Mouse (Mus musculus): ENCODE data around the gene Clgn. TPM values are rescaled to one million over a fixed set of nuclear protein-coding genes. Genes with fewer than 3 reads are reported as not detected.
A peak's percentile ranks its signal among the peaks of the same experiment; 100 is the strongest.

The Clgn gene
- polyA plus RNA-seq, 1 experiment: 1.1 TPM

DNA sequence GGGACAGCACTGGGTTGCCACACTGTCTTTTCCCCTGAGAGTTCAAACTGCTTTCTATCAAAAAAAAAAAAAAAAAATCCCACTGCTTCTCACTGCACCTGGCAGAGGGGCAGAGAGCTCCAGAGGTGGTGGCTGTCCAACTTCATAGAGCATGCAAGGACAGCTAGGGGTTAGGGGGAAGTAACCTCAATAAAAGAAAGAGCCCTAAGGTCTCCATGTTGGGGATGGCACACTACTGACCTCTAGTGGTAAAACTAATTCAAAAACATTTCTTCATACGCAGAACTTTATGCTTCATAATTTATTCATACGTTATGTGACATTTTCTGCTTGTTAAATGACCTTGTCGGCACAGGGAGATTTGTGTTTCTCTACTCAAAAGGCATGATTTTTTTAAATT lies 61.4 kb downstream of the Clgn start:
- H3K27ac ChIP-seq (ENCODE audit: control insufficient read depth, insufficient read depth, low read depth, low read length, poor library complexity): no peak overlapping the region

GRCm38 (mm10) chr8:83457121-83457520 lies 67.5 kb downstream of the Clgn start:
- Histone ChIP-seq H3K4me3 (replicated peaks; ENCODE audit: control insufficient read depth, low read depth, low read length) (no peak overlapping the region), H3K4me1 (ENCODE audit: control insufficient read depth, insufficient read depth, low read length) (no peaks in the 10 kb centered on the region), H3K27ac (ENCODE audit: control insufficient read depth, insufficient read depth, low read depth, low read length, poor library complexity) (no peak overlapping the region)
- WGBS: 65% methylated on average over 6 of the region's 6 CpGs
- TF ChIP-seq POLR2A (IDR thresholded peaks at IDR 0.05; ENCODE audit: borderline replicate concordance, control insufficient read depth, low read depth, low read length) (no peak), CTCF (IDR thresholded peaks at IDR 0.05; ENCODE audit: control insufficient read depth, insufficient read depth, low read length) (no peak)

More for the DNA sequence above, 61.4 kb downstream of the Clgn start:
- Histone ChIP-seq H3K4me3 (replicated peaks; ENCODE audit: control insufficient read depth, low read depth, low read length) (no peak overlapping the region), H3K4me1 (ENCODE audit: control insufficient read depth, insufficient read depth, low read length) (no peaks in the 10 kb centered on the region)
- 3% methylated on average over 3 of the region's 3 CpGs for WGBS
- TF ChIP-seq CTCF (IDR thresholded peaks at IDR 0.05; ENCODE audit: control insufficient read depth, insufficient read depth, low read length) (peak; percentile 28; the same call in 1 of the 2 replicates), POLR2A (IDR thresholded peaks at IDR 0.05; ENCODE audit: borderline replicate concordance, control insufficient read depth, low read depth, low read length) (no peak)

DNA sequence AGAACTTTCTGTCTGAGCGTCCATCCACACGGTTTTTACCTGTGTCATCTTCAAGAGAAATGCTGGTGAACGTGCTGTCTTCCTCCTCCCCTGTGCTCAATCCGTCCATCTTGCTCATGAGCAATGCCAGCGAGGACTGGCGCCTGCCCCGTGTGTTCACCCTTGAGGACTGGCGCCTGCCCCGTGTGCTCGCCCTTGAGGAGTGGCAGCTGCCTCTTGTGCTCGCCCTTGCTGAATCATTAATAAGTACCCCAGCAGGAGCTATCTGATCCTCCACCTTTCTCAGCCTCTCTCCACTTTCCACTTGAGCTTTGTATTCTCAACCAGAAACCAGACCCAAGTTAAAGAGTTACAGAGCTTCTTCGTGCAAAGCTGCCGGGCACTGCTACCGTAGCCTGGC lies 68.6 kb downstream of the Clgn start, which contains the start of gene Scoc:
Gene Scoc, minus strand, starts transcription at position 170 of the 400 bp plus-strand sequence.
- Histone ChIP-seq H3K4me1 (ENCODE audit: control insufficient read depth, insufficient read depth, low read length) (no peaks in the 10 kb centered on the region), H3K4me3 (replicated peaks; ENCODE audit: control insufficient read depth, low read depth, low read length) (no peak within 1 kb of the TSS), H3K27ac (ENCODE audit: control insufficient read depth, insufficient read depth, low read depth, low read length, poor library complexity) (no peak within 1 kb of the TSS)
- no peak for TF ChIP-seq POLR2A (IDR thresholded peaks at IDR 0.05; ENCODE audit: borderline replicate concordance, control insufficient read depth, low read depth, low read length)
- no peak for TF ChIP-seq CTCF (IDR thresholded peaks at IDR 0.05; ENCODE audit: control insufficient read depth, insufficient read depth, low read length)
- WGBS: 77% methylated on average over 14 of the region's 14 CpGs

DNA sequence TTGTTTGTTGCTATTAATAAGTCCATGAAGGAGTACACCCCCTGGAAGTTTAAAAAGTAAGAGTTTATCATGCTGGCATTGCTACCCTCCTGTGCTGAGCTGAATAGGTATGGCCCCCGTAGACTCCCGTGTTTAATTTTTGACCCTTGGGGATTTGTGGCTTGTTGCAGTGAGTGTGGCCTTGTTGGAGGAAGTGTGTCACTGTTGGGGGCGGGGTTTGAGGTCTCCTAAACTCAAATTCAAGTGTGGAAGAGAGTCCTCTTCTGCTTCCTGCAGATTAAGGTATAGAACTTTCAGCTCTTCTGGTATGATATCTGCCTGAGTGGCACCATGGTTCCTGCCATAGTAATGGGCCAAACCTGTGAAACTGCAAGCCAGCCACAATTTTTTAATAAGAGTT lies 69.9 kb downstream of the Clgn start:
- 31% methylated on average over 3 of the region's 3 CpGs for WGBS
- H3K27ac ChIP-seq (ENCODE audit: control insufficient read depth, insufficient read depth, low read depth, low read length, poor library complexity): no peak overlapping the region
- H3K4me1 ChIP-seq (ENCODE audit: control insufficient read depth, insufficient read depth, low read length): no peaks in the 10 kb centered on the region
- no peak overlapping the region for H3K4me3 ChIP-seq (replicated peaks; ENCODE audit: control insufficient read depth, low read depth, low read length)
- TF ChIP-seq POLR2A (IDR thresholded peaks at IDR 0.05; ENCODE audit: borderline replicate concordance, control insufficient read depth, low read depth, low read length) (no peak), CTCF (IDR thresholded peaks at IDR 0.05; ENCODE audit: control insufficient read depth, insufficient read depth, low read length) (no peak)

Other genes with a start within 250 kb of the Clgn start
- 2.2 and 3.6 TPM in 2 replicates for gene Tbc1d9, start 224.5 kb upstream of the Clgn start, polyA plus RNA-seq (2011; ENCODE audit: insufficient read depth, insufficient read length, low replicate concordance, missing spikeins)
- gene Gm10645, start 223.7 kb upstream of the Clgn start, polyA plus RNA-seq (2011; ENCODE audit: insufficient read depth, insufficient read length, low replicate concordance, missing spikeins): not detected in 2 replicates
- gene Ucp1, start 99.5 kb upstream of the Clgn start, polyA plus RNA-seq (2011; ENCODE audit: insufficient read depth, insufficient read length, low replicate concordance, missing spikeins): not detected in 2 replicates
- gene Elmod2, start 57.4 kb upstream of the Clgn start, polyA plus RNA-seq (2011; ENCODE audit: insufficient read depth, insufficient read length, low replicate concordance, missing spikeins): 2.9 and 4.3 TPM in 2 replicates
- gene Mgat4d, start 41.4 kb upstream of the Clgn start, polyA plus RNA-seq (2011; ENCODE audit: insufficient read depth, insufficient read length, low replicate concordance, missing spikeins): not detected in 2 replicates
- 34.0 and 51.9 TPM in 2 replicates for gene Scoc, start 68.5 kb downstream of the Clgn start, polyA plus RNA-seq (2011; ENCODE audit: insufficient read depth, insufficient read length, low replicate concordance, missing spikeins)
- not detected in 2 replicates for gene Olfr370, start 145.9 kb downstream of the Clgn start, polyA plus RNA-seq (2011; ENCODE audit: insufficient read depth, insufficient read length, low replicate concordance, missing spikeins)
- gene Ndufb7, start 176.8 kb downstream of the Clgn start, polyA plus RNA-seq (2011; ENCODE audit: insufficient read depth, insufficient read length, low replicate concordance, missing spikeins): 240 and 480 TPM in 2 replicates
- 136 and 233 TPM in 2 replicates for gene Tecr, start 218.1 kb downstream of the Clgn start, polyA plus RNA-seq (2011; ENCODE audit: insufficient read depth, insufficient read length, low replicate concordance, missing spikeins)
- gene Dnajb1, start 218.3 kb downstream of the Clgn start, polyA plus RNA-seq (2011; ENCODE audit: insufficient read depth, insufficient read length, low replicate concordance, missing spikeins): 23.8 and 23.9 TPM in 2 replicates

All from bone marrow, adult 2 months (tissue).